Mouse (Mus musculus) bone marrow macrophage, adult 2 months (primary cell): Measurements from ENCODE around the gene Ppp4r1.

ENCODE experiments used
- CTCF ChIP-seq: IDR thresholded peaks from 2 replicates; pipeline ENCODE4 v1.5.1; 2012; ENCODE audit warnings: low read depth, mild to moderate bottlenecking, low read length, moderate library complexity
- POLR2A ChIP-seq: IDR thresholded peaks from 2 replicates; pipeline ENCODE4 v1.6.1; 2012; ENCODE audit warnings: mild to moderate bottlenecking, low read depth, low read length, borderline replicate concordance

DNA sequence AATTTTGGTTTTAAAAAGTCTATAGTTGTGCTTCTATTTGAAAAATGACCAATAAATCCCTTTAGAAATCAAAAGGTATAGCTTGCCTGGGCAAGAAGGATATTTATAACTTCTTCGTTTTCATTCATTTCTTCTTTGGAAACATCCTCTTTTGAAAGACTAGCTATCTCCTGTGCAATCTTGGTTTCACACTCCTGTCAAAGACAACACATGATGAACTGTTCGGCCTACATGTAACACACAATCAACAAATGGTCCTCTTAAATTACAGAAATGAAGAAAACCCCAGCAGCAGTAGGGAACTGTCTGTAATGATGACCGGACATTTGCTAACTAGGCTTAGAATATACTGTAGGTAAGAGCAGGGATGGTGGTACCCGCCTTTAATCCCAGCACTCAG is 71.6 kb downstream of the Ppp4r1 start:
- TF ChIP-seq CTCF (no peak), POLR2A (no peak)
